Mouse (Mus musculus) MEL (cell line): Measurements from ENCODE around the gene Stam2. TPM values are rescaled to one million over a fixed set of nuclear protein-coding genes. Genes with fewer than 3 reads are reported as not detected.

Source experiments
- DNase-seq: peaks from one replicate; pipeline ENCODE4 v3.0.0; 2011; ENCODE audit warnings: low read depth, low spot score
- H3K27ac ChIP-seq: 2 replicates; pipeline ENCODE4 v1.5.1; 2012; ENCODE audit warnings: low read depth, mild to moderate bottlenecking, control low read depth, low read length, moderate library complexity; ENCODE audit not compliant: control insufficient read depth
- H3K27me3 ChIP-seq, 2 experiments: fragments of 150-350 bp in 1 of 2; sonication (generic) in 1 of 2; 2 replicates each; pipeline ENCODE4 v1.6.1; 2012; ENCODE audit warnings: low read length in 2 of 2, mild to moderate bottlenecking in 2 of 2, improper control_type of control experiment in 1 of 2, moderate library complexity in 1 of 2; ENCODE audit not compliant: insufficient read depth in 2 of 2, control insufficient read depth in 1 of 2
- H3K36me3 ChIP-seq, 2 experiments: 2 replicates each; pipeline ENCODE4 v1.6.1; 2012 to 2014; ENCODE audit warnings: low read length in 2 of 2, improper control_type of control experiment in 1 of 2, inconsistent platforms in 1 of 2, mild to moderate bottlenecking in 1 of 2; ENCODE audit not compliant: insufficient read depth in 2 of 2, control insufficient read depth in 1 of 2
- H3K4me1 ChIP-seq, 2 experiments: fragments of 150-350 bp in 1 of 2; sonication (generic) in 1 of 2; 2 replicates each; pipeline ENCODE4 v1.6.1; 2012; ENCODE audit warnings: low read length in 2 of 2, improper control_type of control experiment in 1 of 2, mild to moderate bottlenecking in 1 of 2; ENCODE audit not compliant: insufficient read depth in 2 of 2, control insufficient read depth in 1 of 2
- H3K4me3 ChIP-seq, 2 experiments: fragments of 150-350 bp in 1 of 2; sonication (generic) in 1 of 2; 2 replicates each; pipeline ENCODE4 v1.5.1; 2012; ENCODE audit warnings: low read depth in 2 of 2, low read length in 2 of 2, mild to moderate bottlenecking in 2 of 2, moderate library complexity in 2 of 2, control low read depth in 1 of 2, improper control_type of control experiment in 1 of 2; ENCODE audit not compliant: control insufficient read depth in 1 of 2, insufficient read depth in 1 of 2
- H3K79me2 ChIP-seq: 2 replicates; pipeline ENCODE4 v1.6.1; 2012; ENCODE audit warnings: mild to moderate bottlenecking, low read length, moderate library complexity; ENCODE audit not compliant: control insufficient read depth, poor library complexity, insufficient read depth
- H3K9ac ChIP-seq: 2 replicates; pipeline ENCODE4 v1.6.1; 2012; ENCODE audit warnings: low read depth, mild to moderate bottlenecking, control low read depth, low read length, moderate library complexity; ENCODE audit not compliant: control insufficient read depth, poor library complexity, severe bottlenecking
- H3K9me3 ChIP-seq: fragments of 150-350 bp; sonication (generic); replicated peaks from 2 replicates; pipeline ENCODE4 v1.6.1; 2012; ENCODE audit warnings: mild to moderate bottlenecking, low read length, improper control_type of control experiment, moderate library complexity; ENCODE audit not compliant: insufficient read depth
- CHD1 ChIP-seq: IDR thresholded peaks from 2 replicates; pipeline ENCODE4 v1.6.1; 2012; ENCODE audit warnings: low read depth, mild to moderate bottlenecking, inconsistent platforms, low read length, improper control_type of control experiment
- CHD2 ChIP-seq: IDR thresholded peaks from 2 replicates; pipeline ENCODE4 v1.6.1; 2011; ENCODE audit warnings: low read length, improper control_type of control experiment
- CTCF ChIP-seq, 3 experiments: IDR thresholded peaks in 2 of 3; conservative IDR thresholded peaks in 1 of 3; 2 replicates each; pipeline ENCODE4 v1.5.1; 2011 to 2012; ENCODE audit warnings: low read length in 3 of 3, low read depth in 2 of 3, mild to moderate bottlenecking in 2 of 3, improper control_type of control experiment in 1 of 3, inconsistent platforms in 1 of 3, mixed read lengths in 1 of 3, moderate library complexity in 1 of 3; ENCODE audit not compliant: control insufficient read depth in 1 of 3, insufficient read depth in 1 of 3, poor library complexity in 1 of 3, severe bottlenecking in 1 of 3
- ELF1 ChIP-seq: IDR thresholded peaks from 2 replicates; pipeline ENCODE4 v1.6.1; 2014; ENCODE audit warnings: low read depth, mild to moderate bottlenecking, inconsistent platforms, low read length, improper control_type of control experiment, moderate library complexity
- ETS1 ChIP-seq: IDR thresholded peaks from 2 replicates; pipeline ENCODE4 v1.6.1; 2012; ENCODE audit warnings: low read depth, mild to moderate bottlenecking, inconsistent platforms, low read length, improper control_type of control experiment, moderate library complexity
- GABPA ChIP-seq: IDR thresholded peaks from 2 replicates; pipeline ENCODE4 v1.6.1; 2012; ENCODE audit warnings: low read depth, mild to moderate bottlenecking, inconsistent platforms, low read length, improper control_type of control experiment, moderate library complexity
- KAT2A ChIP-seq: conservative IDR thresholded peaks from 2 replicates; pipeline ENCODE4 v1.6.1; 2012; ENCODE audit warnings: low read depth, low read length, improper control_type of control experiment, inconsistent platforms
- MAFK ChIP-seq: IDR thresholded peaks from 2 replicates; pipeline ENCODE4 v1.6.1; 2011; ENCODE audit warnings: low read depth, mild to moderate bottlenecking, low read length, improper control_type of control experiment, borderline replicate concordance
- MAX ChIP-seq: IDR thresholded peaks from 2 replicates; pipeline ENCODE4 v1.6.1; 2011; ENCODE audit warnings: low read length, improper control_type of control experiment
- MAZ ChIP-seq: IDR thresholded peaks from 2 replicates; pipeline ENCODE4 v1.6.1; 2012; ENCODE audit warnings: low read depth, mild to moderate bottlenecking, inconsistent platforms, low read length, improper control_type of control experiment
- MYC ChIP-seq: IDR thresholded peaks from 2 replicates; pipeline ENCODE4 v1.6.1; 2011; ENCODE audit warnings: low read depth, mild to moderate bottlenecking, low read length, improper control_type of control experiment, moderate library complexity
- NRF1 ChIP-seq: IDR thresholded peaks from 2 replicates; pipeline ENCODE4 v1.6.1; 2014; ENCODE audit warnings: low read depth, mild to moderate bottlenecking, inconsistent platforms, low read length, improper control_type of control experiment, moderate library complexity; ENCODE audit not compliant: poor library complexity, insufficient read depth, severe bottlenecking
- POLR2AphosphoS2 ChIP-seq: IDR thresholded peaks from 2 replicates; pipeline ENCODE4 v1.6.1; 2011; ENCODE audit warnings: low read length, improper control_type of control experiment
- SMC3 ChIP-seq: IDR thresholded peaks from 2 replicates; pipeline ENCODE4 v1.6.1; 2011; ENCODE audit warnings: low read depth, low read length, improper control_type of control experiment
- TCF12 ChIP-seq: IDR thresholded peaks from 2 replicates; pipeline ENCODE4 v1.6.1; 2014; ENCODE audit warnings: low read depth, mild to moderate bottlenecking, inconsistent platforms, low read length, improper control_type of control experiment, moderate library complexity
- UBTF ChIP-seq: IDR thresholded peaks from 2 replicates; pipeline ENCODE4 v1.6.1; 2012; ENCODE audit warnings: low read depth, mild to moderate bottlenecking, inconsistent platforms, low read length, improper control_type of control experiment, moderate library complexity, borderline replicate concordance; ENCODE audit not compliant: insufficient read depth
- USF2 ChIP-seq, 2 experiments: IDR thresholded peaks; 2 replicates each; pipeline ENCODE4 v1.6.1; 2011 to 2012; ENCODE audit warnings: improper control_type of control experiment in 2 of 2, low read length in 2 of 2, borderline replicate concordance in 1 of 2, inconsistent platforms in 1 of 2, low read depth in 1 of 2, mild to moderate bottlenecking in 1 of 2; ENCODE audit not compliant: insufficient read depth in 1 of 2
- ZKSCAN1 ChIP-seq: IDR thresholded peaks from 2 replicates; pipeline ENCODE4 v1.6.1; 2012; ENCODE audit warnings: low read depth, mild to moderate bottlenecking, inconsistent platforms, low read length, improper control_type of control experiment, moderate library complexity
- ZNF384 ChIP-seq: IDR thresholded peaks from 2 replicates; pipeline ENCODE4 v1.6.1; 2012; ENCODE audit warnings: low read depth, mild to moderate bottlenecking, inconsistent platforms, low read length, improper control_type of control experiment
- polyA plus RNA-seq, 2 experiments: library from polyadenylated mRNA; stranded (reverse) in 1 of 2; unstranded in 1 of 2; fragments of >175 nt in 1 of 2; fragments of >200 nt in 1 of 2; gene quantifications; 2 replicates each; pipeline versions ENCODE4 v1.2.1 to v1.2.4; 2012; ENCODE audit warnings: low replicate concordance in 2 of 2, low read depth in 1 of 2; ENCODE audit not compliant: insufficient read length in 2 of 2, insufficient read depth in 1 of 2, missing spikeins in 1 of 2
- total RNA-seq: library from RNA; depleted of rRNA; stranded (reverse); fragments of 300-350 nt; gene quantifications from 2 replicates; pipeline ENCODE4 v1.2.3, GENCODE M21; 2012

The Stam2 gene
- total and polyA plus RNA-seq, 3 experiments: 8.9 to 11.5 TPM; not detected in 1

DNA sequence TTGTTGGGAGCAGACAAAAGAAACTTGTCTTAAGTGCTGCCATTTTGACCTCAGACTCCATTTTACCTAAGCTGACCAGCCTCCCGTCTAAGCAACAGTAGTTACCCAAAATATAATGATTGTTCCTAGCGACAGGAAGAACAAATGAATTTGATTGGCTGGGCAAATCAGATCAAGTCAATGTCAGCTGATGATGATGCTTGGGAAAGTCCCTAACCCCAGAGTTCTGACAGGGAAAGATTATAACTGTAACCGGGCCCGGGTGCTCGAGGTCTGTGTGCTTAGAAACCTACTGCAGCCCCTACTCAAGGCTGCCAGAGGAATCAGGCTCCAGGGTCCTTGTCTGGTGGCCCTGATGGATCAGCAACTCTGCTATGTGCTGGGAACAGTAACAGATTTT is 10.1 kb downstream of the Stam2 start:
- Histone ChIP-seq H3K27me3 (no peaks in the 10 kb centered on the region), H3K27ac (no peak overlapping the region), H3K4me3 (no peak overlapping the region), H3K9me3 (no peaks in the 10 kb centered on the region), H3K9ac (no peak overlapping the region), H3K4me1 (no peaks in the 10 kb centered on the region), H3K36me3 (peaks cover 0 to 5% of the 10 kb centered on the region in 2 experiments; a peak in 1 of 4 replicates), H3K79me2 (peaks cover 10% of the 10 kb centered on the region)
- no peak for TF ChIP-seq USF2 (IDR thresholded peaks at IDR 0.05; ENCODE audit: borderline replicate concordance in 1 of 2, insufficient read depth in 1 of 2, low read depth in 1 of 2, low read length in 2 of 2)
- TF ChIP-seq CTCF (IDR thresholded peaks at IDR 0.05 in 2 of 3, conservative IDR thresholded peaks at IDR 0.05 in 1 of 3; ENCODE audit: control insufficient read depth in 1 of 3, insufficient read depth in 1 of 3, low read depth in 2 of 3, low read length in 3 of 3, poor library complexity in 1 of 3, severe bottlenecking in 1 of 3): no peak
- TF ChIP-seq ETS1: no peak
- no peak for TF ChIP-seq CHD1
- no peak for DNase-seq

DNA sequence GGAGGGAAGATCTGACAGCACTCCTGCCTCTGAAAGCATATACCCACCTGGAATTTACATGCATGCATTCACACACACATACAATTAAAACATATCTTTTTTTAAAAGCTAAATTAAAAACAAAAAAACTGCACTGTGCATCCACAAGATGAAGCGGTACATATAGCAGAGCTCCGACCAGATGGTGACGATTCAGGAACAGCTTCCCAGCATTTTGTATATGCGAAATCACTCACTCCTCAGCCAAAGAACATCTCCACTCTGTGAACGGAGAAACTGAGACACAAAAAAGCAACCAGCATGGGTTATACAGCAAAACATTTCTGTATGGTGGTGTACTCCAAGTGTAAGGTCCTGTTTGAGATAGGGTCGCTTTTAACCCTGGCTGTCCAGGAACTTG is 11.2 kb downstream of the Stam2 start:
- H3K79me2 ChIP-seq: peaks cover 7% of the 10 kb centered on the region; the same call in 1 of the 2 replicates
- H3K36me3 ChIP-seq: peaks cover 0 to under 1% of the 10 kb centered on the region in 2 experiments; a peak in 1 of 4 replicates
- H3K4me1 ChIP-seq: no peaks in the 10 kb centered on the region
- H3K27ac ChIP-seq: no peak overlapping the region
- H3K4me3 ChIP-seq: no peak overlapping the region
- DNase-seq: no peak
- H3K9ac ChIP-seq: no peak overlapping the region
- TF ChIP-seq ZNF384: no peak
- no peak for TF ChIP-seq MAZ
- no peak for TF ChIP-seq POLR2AphosphoS2
- TF ChIP-seq ZKSCAN1: no peak
- TF ChIP-seq MAFK: no peak
- no peak for TF ChIP-seq MAX
- no peak for TF ChIP-seq CHD2
- no peak for TF ChIP-seq SMC3
- TF ChIP-seq ELF1: no peak
- no peak for TF ChIP-seq NRF1
- TF ChIP-seq UBTF: no peak
- no peak for TF ChIP-seq ETS1
- no peak for TF ChIP-seq KAT2A
- no peak for TF ChIP-seq MYC
- no peak for TF ChIP-seq GABPA
- no peak for TF ChIP-seq TCF12
- no peaks in the 10 kb centered on the region for H3K9me3 ChIP-seq
- H3K27me3 ChIP-seq: no peaks in the 10 kb centered on the region
